Mouse (Mus musculus): Measurements from ENCODE around the gene Gm20388.
"Not testable (repeated sequence)": the region's sequence is repeated elsewhere in the genome, so short reads cannot be mapped to it uniquely, and the experiment has no call there.

The Gm20388 gene

DNA sequence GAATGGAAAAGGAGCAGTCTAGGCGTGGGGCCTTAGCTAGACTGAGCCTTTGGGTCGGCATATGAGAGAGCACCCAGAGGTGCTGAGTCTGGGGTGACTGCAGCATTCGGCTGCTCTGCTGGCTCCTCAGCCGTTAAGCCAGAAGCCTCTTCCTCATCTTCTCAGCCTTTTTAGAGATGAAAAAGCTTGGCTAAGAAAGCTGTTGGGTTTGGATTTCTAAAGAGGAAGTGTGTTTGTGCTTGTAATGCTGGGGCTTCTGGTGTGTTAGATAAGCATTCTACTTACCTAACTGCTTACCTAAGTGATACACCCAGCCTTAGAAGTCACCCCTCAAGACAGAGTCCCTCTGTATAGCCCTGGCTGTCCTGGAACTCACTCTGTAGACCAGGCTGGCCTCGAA lies 3540.1 kb downstream of the Gm20388 start:
- no peak for DNase-seq

DNA sequence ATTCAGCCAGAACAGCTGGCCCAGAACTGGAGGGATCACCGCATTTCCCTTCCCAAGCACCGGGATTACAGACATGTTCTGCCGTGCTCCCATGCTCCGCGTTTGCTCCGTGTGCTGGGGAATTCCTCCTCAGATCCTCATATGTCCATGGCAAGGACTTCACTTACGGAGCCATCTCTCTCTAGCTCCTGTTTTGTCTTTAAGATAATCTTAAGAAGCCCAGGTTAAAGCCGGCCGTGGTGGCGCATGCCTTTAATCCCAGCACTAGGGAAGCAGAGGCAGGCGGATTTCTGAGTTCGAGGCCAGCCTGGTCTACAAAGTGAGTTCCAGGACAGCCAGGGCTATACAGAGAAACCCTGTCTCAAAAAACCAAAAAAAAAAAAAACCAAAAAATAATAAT lies 3541.1 kb downstream of the Gm20388 start:
- not testable (repeated sequence) for DNase-seq

DNA sequence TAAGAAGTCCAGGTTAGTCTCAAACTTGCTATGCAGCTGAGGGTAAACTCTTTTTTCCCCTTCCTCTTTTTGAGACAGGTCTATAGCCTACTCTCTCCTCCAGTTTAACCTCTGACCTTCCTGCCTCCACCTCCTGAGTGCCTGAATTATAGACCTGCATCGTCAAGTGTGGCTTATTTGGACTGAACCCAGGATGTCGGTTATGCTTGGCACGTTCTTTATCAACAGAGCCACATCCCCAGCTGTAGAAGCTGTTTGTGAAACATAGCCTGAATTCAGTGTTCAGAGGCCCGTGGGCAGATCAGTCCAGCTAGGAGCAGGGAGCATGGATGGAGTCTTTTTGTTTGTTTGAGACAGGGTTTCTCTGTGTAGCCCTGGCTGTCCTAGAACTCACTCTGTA lies 3541.5 kb downstream of the Gm20388 start:
- no peak for DNase-seq

DNA sequence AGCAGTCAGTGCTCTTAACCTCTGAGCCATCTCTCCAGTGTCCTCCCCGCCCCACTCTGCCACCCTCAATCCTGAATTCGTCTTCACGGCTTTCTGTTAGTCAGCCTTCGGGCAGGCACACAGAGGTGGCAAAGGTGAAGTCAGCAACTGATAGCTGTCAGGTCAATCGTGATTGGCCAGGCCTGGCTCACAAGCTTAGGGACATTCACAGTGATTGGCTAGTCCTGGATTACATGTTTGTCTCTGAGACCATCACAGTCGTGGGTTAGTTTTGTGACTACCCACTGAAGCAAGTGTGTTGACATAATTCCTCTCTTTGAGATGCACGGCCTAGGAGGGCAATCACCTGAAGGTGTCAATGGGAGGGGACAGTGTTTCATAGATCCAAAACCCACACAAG lies 3542.7 kb downstream of the Gm20388 start:
- DNase-seq = no peak

DNA sequence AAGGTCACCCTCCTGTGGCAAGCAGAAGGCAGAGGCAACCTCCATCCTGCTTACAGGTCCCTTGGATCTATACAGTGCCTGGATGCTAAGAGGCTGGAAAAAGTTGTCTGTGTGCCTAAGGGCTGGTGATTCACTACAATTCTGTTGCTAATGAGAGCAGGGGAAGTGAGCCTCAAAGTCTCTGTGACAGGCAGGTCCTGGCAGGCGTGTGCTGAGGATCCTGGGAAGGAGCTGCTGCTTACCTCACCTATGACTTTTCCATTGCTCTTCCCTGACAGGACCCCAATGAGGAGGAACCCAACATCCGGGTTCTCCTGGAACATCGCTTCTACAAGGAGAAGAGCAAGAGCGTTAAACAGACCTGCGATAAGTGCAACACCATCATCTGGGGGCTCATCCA lies 3543.3 kb downstream of the Gm20388 start:
- DNase-seq = no peak

GRCm38 (mm10) chr8:123454559-123454958 lies 3543.9 kb downstream of the Gm20388 start:
- DNase-seq = no peak

DNA sequence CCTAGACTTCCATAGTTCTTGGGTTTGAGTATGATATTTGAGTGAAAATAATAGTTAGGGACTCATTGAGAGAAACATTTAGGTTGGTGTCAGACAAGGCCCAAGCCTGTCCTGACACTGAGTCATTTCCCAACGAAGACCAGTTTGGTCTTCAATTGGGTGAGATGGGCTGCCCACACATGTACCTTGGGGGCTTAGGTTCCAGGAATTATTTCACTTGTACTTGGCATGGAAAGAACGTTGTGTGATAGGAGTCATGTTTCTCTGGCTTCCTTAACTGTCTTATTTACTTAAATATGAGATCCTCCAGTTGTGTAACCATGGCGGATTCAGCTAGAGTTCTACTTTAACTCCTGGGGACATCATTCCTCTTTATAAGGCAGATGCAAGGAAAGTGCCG lies 3553.0 kb downstream of the Gm20388 start:
- no peak for DNase-seq

DNA sequence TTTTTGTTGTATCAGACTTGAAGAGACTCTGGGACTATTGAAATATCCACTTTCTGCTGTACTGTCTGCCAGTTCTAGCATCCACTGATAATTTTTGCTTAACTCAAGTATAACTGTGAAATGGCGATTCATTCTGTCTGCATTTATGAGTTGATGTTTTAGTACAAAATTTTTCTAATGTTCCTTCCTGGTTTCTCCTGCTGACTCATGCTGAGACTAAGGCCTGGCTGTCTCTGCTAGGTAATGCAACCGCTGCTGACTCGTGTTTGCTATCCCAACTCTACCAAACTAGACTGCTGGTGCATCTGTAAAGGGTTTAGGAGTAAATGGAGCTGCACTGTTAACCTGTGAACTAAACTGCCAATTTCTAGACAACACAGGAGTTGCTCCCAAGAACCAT lies 3556.8 kb downstream of the Gm20388 start:
- no peak for DNase-seq

DNA sequence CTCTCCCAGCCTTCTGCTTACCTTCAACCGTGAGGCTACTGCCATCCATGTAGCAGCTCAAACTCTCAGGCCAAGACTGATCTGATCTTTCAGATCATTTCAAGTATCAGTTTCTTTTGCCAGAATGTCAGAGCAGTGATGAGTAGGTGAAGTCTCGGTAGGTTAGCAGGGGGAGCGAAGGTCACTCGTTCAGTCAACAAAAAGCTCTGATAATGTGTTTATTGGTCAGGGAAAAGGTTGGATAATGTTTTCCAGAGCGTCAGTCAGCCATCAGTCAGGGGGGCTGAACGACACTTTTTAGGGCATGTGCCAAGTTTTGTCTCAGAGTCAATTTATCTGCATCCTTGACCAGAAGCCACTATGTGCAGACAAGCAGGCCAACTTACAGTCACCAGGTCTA lies 3562.3 kb downstream of the Gm20388 start:
- not testable (repeated sequence) for DNase-seq

DNA sequence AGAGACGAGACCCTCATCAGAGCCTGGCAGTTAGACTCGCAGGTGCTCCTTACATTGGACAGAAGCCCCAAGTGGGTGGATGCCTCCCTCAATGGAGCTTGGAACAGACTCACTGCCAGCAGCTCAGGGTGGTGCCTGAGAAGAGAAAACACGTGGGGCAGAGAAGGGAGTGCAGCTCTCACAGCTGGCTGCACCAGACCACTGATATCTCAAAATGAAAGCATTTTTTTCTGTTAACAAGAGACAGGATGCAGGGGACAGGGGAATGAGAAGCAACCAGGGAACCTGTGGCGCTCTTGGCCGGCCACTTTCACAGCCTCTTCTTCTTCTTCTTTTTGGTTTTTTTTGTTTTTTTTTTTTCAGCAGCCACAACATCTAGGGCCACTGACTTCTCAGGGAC lies 3563.9 kb downstream of the Gm20388 start:
- not testable (repeated sequence) for DNase-seq

- DNase-seq = peak; percentile 30 to 39
These were observed 3566.5 kb downstream of the Gm20388 start for GRCm38 (mm10) chr8:123476911-123477736.

GRCm38 (mm10) chr8:123477737-123478258 lies 3567.2 kb downstream of the Gm20388 start, which contains the start of gene Afg3l1:
Gene Afg3l1 (plus strand): TSS chr8:123477903.
- DNase-seq = peak; percentile 96 to 97

- DNase-seq = peak in 1 of 2 experiments; percentile 41
These were observed 3568.0 kb downstream of the Gm20388 start for GRCm38 (mm10) chr8:123478456-123479218.

DNA sequence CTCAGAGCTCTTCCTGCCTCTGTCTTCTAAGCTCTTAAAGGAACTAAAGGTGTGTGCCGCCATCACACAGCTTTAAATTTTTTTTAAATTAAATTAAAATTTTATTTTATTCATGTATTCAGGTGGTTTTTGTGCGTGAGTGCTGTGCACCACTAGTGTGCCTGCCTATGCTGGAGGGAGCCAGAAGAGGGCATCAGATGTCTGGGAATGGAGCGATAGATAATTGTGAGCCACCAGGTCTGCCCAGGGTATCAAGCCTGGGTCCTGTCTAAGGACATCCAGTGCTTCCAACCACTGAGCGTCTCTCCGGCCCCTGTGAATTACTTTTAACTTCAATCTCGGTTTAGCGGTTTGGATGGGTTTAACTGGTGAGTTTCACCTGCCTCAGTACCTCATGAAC lies 3572.0 kb downstream of the Gm20388 start:
- peak; percentile 30 to 44 for DNase-seq

- no peak for DNase-seq
These were observed 3580.8 kb downstream of the Gm20388 start for GRCm38 (mm10) chr8:123491280-123492075.

GRCm38 (mm10) chr8:123492898-123493297 lies 3582.3 kb downstream of the Gm20388 start:
- DNase-seq = no peak

- no peak for DNase-seq
These were observed 3587.1 kb downstream of the Gm20388 start for GRCm38 (mm10) chr8:123497699-123498098.

DNA sequence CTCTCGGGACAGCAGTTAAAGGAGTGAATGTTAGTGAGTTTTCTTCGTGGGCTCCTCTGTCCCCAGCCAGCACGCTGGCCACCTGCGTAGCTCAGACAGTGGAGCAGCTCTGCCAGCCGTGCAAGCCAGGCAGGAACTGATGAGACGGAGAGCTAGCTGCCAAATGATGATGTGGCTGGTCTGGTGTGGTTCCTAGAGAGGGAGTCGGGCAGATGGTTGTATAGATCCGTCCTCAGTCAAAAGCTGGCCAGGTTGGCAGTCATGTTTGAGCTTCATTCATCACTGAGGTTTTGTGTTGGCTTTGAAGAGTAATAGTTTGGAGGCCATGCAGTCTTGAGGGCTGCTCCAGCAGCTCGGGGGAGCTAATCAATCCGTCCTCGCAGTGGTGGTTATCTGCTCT lies 3588.3 kb downstream of the Gm20388 start:
- peak; percentile 46 to 59 for DNase-seq

DNA sequence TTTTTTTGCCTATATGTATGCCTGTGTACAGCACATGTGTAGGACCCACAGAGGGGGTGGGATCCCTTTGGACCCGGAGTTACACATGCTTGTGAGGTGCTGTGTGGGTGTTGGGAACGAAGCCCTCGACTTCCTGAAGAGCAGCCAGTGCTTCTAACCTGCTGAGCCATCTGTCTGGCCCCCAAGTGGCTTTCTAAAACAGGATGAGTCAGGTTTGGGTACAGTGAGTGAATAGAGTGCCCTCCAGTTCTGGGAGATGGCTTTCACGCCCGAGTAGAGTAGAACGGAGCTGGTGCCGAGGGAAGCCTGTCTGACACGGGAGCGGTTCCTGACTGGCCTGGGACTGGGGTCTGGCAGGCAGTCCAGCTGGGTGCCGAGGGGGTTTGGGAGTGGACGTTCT lies 3588.9 kb downstream of the Gm20388 start:
- no peak for DNase-seq

GRCm38 (mm10) chr8:123502192-123502591 lies 3591.6 kb downstream of the Gm20388 start:
- DNase-seq = no peak

DNA sequence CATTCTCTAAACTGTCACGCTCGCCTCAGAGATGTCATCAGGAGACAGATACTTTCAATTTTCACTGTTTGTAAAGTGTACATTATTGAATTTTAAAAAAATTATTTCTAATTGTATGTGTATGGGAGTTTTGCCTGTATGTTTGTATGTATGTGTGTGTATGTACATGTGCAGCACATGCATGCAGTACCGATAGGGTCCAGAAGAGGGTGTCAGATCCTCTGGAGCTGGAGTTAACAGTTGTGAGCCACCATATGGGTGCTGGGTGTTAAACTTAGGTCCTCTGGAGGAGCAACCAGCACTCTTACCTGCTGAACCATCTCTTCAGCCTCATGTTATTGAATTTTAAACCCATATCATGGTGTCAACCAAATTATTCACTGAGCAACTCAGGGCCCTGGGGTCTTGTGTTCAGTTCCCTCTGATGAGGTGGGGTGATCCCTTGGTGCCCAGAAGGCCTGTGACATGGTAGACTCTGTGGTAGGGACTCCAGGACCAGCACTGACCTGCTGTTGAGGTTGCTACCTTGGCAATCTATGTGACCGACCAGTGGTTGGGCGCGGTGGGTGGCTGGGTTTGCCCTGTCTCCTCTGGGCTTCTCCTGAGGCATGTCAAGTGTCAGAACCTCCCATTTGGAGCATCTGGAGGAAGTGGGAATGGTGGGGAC lies 3593.3 kb downstream of the Gm20388 start:
- peak in 1 of 2 experiments; percentile 55 for DNase-seq

GRCm38 (mm10) chr8:123504591-123505195 lies 3594.1 kb downstream of the Gm20388 start:
- no peak for DNase-seq
